Mouse (Mus musculus): ENCODE data around the gene Mrps10. TPM values are rescaled to one million over a fixed set of nuclear protein-coding genes. Genes with fewer than 3 reads are reported as not detected.

Gene Mrps10
- total RNA-seq, 1 experiment from 2014 or later: 61.6 TPM

GRCm38 (mm10) chr17:47371451-47371850 is 2.8 kb downstream of the Mrps10 start:
- ATAC-seq (replicated peaks in 1 of 2; ENCODE audit: insufficient read depth in 1 of 2, low FRiP score in 2 of 2, low TSS enrichment in 1 of 2, low read depth in 1 of 2, poor library complexity in 2 of 2, severe bottlenecking in 2 of 2): peak; percentile 61 to 65; a peak in 2 of 4 replicates

- no peak for ATAC-seq (replicated peaks in 1 of 2; ENCODE audit: insufficient read depth in 1 of 2, low FRiP score in 2 of 2, low TSS enrichment in 1 of 2, low read depth in 1 of 2, poor library complexity in 2 of 2, severe bottlenecking in 2 of 2)
Observed at GRCm38 (mm10) chr17:47373991-47374390, 5.3 kb downstream of the Mrps10 start.

GRCm38 (mm10) chr17:47376779-47377280 is 8.1 kb downstream of the Mrps10 start:
- ATAC-seq (replicated peaks in 1 of 2; ENCODE audit: insufficient read depth in 1 of 2, low FRiP score in 2 of 2, low TSS enrichment in 1 of 2, low read depth in 1 of 2, poor library complexity in 2 of 2, severe bottlenecking in 2 of 2): no peak

GRCm38 (mm10) chr17:47378133-47378532 is 9.4 kb downstream of the Mrps10 start:
- ATAC-seq (replicated peaks in 1 of 2; ENCODE audit: insufficient read depth in 1 of 2, low FRiP score in 2 of 2, low TSS enrichment in 1 of 2, low read depth in 1 of 2, poor library complexity in 2 of 2, severe bottlenecking in 2 of 2): no peak

DNA sequence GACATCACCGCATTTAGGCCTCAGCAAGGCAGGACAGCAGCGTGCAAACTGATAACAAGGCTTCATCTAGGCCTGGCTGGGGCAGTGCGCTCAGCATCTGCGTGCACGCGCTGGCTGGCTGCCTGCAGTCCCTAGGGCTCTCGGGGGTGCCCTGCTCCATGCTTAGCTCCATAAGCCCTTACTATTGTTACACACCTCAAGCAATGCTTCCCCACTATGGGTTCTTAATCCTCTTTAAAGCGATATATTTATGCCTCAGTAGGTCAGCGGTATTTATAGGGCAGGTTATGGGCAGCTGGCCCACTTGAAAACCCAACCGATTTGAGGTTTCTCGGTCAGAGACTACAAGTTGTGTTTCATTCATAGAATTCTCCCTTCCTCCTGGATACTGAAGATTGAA is 13.2 kb downstream of the Mrps10 start:
- no peak for ATAC-seq (replicated peaks in 1 of 2; ENCODE audit: insufficient read depth in 1 of 2, low FRiP score in 2 of 2, low TSS enrichment in 1 of 2, low read depth in 1 of 2, poor library complexity in 2 of 2, severe bottlenecking in 2 of 2)

DNA sequence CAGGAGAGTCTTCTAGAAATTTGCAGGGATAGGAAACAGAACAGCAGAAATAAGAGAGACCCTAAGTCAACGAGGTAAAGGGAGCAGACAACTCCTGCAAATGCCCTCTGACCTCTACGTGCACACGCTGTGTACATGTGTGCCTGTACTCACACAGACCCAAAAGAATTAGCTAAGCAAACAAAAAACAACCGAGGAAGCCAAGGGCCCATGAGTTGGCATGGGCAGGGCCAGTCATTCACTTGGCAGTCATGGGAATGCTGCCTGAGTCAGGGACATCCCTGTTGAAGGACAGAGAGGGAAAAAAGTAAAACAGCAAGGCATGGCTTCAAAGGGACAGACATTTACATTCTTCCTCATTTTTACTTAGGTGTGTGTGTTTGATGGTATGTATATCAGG is 14.6 kb downstream of the Mrps10 start:
- no peak for ATAC-seq (replicated peaks in 1 of 2; ENCODE audit: insufficient read depth in 1 of 2, low FRiP score in 2 of 2, low TSS enrichment in 1 of 2, low read depth in 1 of 2, poor library complexity in 2 of 2, severe bottlenecking in 2 of 2)

- no peak for ATAC-seq (replicated peaks in 1 of 2; ENCODE audit: insufficient read depth in 1 of 2, low FRiP score in 2 of 2, low TSS enrichment in 1 of 2, low read depth in 1 of 2, poor library complexity in 2 of 2, severe bottlenecking in 2 of 2)
Observed at GRCm38 (mm10) chr17:47384064-47384463, 15.4 kb downstream of the Mrps10 start.

DNA sequence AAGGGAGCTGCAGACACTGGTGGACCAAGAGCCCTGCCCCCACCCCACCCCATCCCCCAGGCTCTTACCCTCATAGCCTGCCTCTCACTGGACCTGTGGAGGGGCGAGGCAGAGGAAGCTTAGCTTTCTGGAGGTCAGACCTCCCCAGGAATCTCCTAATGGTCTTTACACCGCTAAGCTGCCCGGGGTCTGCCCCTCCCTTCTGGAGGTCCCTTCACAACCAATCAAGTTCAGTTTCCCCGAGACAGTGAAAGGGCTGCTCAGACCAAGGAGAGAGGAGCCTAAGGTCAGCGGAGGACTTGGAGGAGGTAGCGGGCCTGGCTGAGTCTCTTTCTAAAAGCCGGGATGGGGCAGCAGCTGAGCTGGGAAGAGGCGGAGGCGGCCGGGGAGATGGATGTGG is 16.5 kb downstream of the Mrps10 start, which contains the start of gene Guca1b:
Gene Guca1b, plus strand, starts transcription at position 249 of the 400 bp plus-strand sequence.
- ATAC-seq (replicated peaks in 1 of 2; ENCODE audit: insufficient read depth in 1 of 2, low FRiP score in 2 of 2, low TSS enrichment in 1 of 2, low read depth in 1 of 2, poor library complexity in 2 of 2, severe bottlenecking in 2 of 2): no peak

DNA sequence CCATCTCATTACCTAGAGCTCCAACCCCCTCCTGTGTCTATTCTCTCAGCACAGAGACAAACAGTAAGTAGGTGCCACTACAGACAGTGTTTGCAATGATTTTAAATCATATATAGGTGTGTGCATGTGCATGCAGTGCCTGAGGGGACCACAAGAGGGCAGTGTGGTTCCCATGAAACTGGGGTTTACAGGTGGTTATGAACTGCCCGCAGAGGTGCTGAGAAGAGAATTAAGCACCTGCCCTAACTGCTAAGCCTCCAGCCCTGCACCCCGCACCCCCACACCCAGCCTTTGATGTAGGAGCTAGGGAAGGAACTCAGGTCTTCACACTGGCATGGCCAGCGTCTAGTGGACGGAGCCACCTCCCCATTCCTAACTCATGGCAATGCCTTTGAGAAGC is 18.0 kb downstream of the Mrps10 start:
- peak; percentile 49 to 72; a peak in 3 of 4 replicates for ATAC-seq (replicated peaks in 1 of 2; ENCODE audit: insufficient read depth in 1 of 2, low FRiP score in 2 of 2, low TSS enrichment in 1 of 2, low read depth in 1 of 2, poor library complexity in 2 of 2, severe bottlenecking in 2 of 2)

- peak; percentile 9 to 51; a peak in 2 of 4 replicates for ATAC-seq (replicated peaks in 1 of 2; ENCODE audit: insufficient read depth in 1 of 2, low FRiP score in 2 of 2, low TSS enrichment in 1 of 2, low read depth in 1 of 2, poor library complexity in 2 of 2, severe bottlenecking in 2 of 2)
Observed at GRCm38 (mm10) chr17:47394223-47394869, 25.7 kb downstream of the Mrps10 start.

DNA sequence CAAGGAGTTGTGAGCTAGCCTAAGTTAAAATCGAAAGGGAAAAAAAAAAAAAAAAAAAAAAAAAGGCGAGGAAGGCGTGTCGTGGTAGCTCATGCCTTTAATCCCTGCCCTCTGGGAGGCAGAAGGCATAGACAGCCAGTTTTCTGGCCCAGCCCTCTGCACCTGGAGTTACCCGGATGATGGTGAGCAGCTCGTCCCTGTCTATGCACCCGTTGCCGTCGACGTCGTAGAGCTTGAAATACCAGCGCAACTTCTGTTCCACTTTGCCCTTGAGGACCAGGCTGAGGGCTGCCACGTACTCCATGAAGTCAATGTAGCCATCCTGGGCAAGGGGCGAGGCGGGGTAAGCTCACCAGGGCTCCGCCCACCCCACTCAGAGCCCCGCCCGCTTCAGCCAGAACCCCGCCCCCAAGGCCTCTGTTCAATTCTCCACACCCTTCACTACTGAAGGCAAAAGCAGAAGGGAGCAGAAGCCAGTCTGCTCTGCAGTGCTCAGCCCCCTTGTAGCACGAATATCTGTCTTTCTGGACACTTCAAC is 26.8 kb downstream of the Mrps10 start:
- peak; percentile 84 to 96 for ATAC-seq (replicated peaks in 1 of 2; ENCODE audit: insufficient read depth in 1 of 2, low FRiP score in 2 of 2, low TSS enrichment in 1 of 2, low read depth in 1 of 2, poor library complexity in 2 of 2, severe bottlenecking in 2 of 2)

- no peak for ATAC-seq (replicated peaks in 1 of 2; ENCODE audit: insufficient read depth in 1 of 2, low FRiP score in 2 of 2, low TSS enrichment in 1 of 2, low read depth in 1 of 2, poor library complexity in 2 of 2, severe bottlenecking in 2 of 2)
Observed at GRCm38 (mm10) chr17:47399091-47399490, 30.4 kb downstream of the Mrps10 start.

- ATAC-seq (replicated peaks in 1 of 2; ENCODE audit: insufficient read depth in 1 of 2, low FRiP score in 2 of 2, low TSS enrichment in 1 of 2, low read depth in 1 of 2, poor library complexity in 2 of 2, severe bottlenecking in 2 of 2): no peak
Observed at GRCm38 (mm10) chr17:47400451-47400850, 31.8 kb downstream of the Mrps10 start, which contains the start of gene Guca1a. Gene Guca1a (minus strand): TSS chr17:47400584.

- ATAC-seq (replicated peaks in 1 of 2; ENCODE audit: insufficient read depth in 1 of 2, low FRiP score in 2 of 2, low TSS enrichment in 1 of 2, low read depth in 1 of 2, poor library complexity in 2 of 2, severe bottlenecking in 2 of 2): no peak
Observed at GRCm38 (mm10) chr17:47407717-47408557, 39.2 kb downstream of the Mrps10 start.

- ATAC-seq (replicated peaks in 1 of 2; ENCODE audit: insufficient read depth in 1 of 2, low FRiP score in 2 of 2, low TSS enrichment in 1 of 2, low read depth in 1 of 2, poor library complexity in 2 of 2, severe bottlenecking in 2 of 2): peak; percentile 79 to 86
Observed at GRCm38 (mm10) chr17:47408558-47408898, 39.8 kb downstream of the Mrps10 start.

DNA sequence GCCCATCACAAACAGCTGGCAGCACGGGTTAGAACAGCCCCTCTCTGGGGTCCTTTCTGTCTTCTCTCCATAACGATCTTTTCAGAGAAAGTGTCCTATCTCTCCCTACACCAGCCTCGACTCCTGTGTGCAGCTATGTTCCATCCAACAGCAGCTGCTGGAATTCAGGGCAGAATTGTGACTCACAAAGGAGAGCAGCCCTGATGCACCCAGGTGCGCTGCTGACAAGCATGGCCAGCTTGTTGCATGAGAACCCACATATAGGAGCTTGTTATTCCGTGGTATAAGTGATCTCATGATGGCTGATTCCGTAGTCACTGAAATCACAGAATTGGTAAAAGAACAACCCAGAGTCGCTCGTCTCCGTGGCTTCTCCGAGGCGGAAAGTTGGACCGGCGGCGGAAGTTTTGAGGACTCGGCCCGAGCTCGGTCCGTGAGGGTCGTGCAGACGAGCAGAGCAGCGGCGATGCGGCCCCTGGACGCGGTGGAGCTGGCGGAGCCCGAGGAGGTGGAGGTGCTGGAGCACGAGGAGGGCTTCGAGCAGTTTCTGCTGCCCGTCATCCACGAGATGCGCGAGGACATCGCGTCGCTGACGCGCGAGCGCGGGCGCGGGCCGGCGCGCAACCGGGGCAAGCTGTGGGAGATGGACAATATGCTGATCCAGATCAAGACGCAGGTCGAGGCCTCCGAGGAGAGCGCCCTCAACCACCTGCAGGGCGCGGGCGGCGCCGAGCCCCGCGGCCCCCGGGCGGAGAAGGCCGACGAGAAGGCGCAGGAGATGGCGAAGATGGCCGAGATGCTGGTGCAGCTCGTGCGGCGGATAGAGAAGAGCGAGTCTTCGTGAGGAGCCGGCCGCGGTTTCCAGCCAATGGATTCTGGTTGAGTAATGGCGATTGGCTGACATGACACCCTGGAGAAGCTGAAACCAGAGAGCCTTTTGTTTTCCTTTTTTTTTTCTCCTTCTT is 41.5 kb downstream of the Mrps10 start:
- ATAC-seq (replicated peaks in 1 of 2; ENCODE audit: insufficient read depth in 1 of 2, low FRiP score in 2 of 2, low TSS enrichment in 1 of 2, low read depth in 1 of 2, poor library complexity in 2 of 2, severe bottlenecking in 2 of 2): peak; percentile 27 to 38; a peak in 3 of 4 replicates

- ATAC-seq (replicated peaks in 1 of 2; ENCODE audit: insufficient read depth in 1 of 2, low FRiP score in 2 of 2, low TSS enrichment in 1 of 2, low read depth in 1 of 2, poor library complexity in 2 of 2, severe bottlenecking in 2 of 2): no peak
Observed at GRCm38 (mm10) chr17:47420195-47420594, 51.5 kb downstream of the Mrps10 start.
